Mouse (Mus musculus) neural tube, embryonic 14.5 days (tissue): Measurements from ENCODE around the gene Ifi35. TPM values are rescaled to one million over a fixed set of nuclear protein-coding genes. Genes with fewer than 3 reads are reported as not detected.
"Not testable (repeated sequence)": the region's sequence is repeated elsewhere in the genome, so short reads cannot be mapped to it uniquely, and the experiment has no call there.

Source experiments
- ATAC-seq: fragments of 200-750 bp; cut with Nextera tagmentation; 2 replicates; pipeline ENCODE4 v1.8.0; 2017; ENCODE audit warnings: low read depth, mild to moderate bottlenecking, moderate TSS enrichment, moderate library complexity
- H3K27ac ChIP-seq: fragments of 300-500 bp; sonication (generic); 2 replicates; pipeline ENCODE4 v1.5.1; 2014; ENCODE audit warnings: low read depth, mild to moderate bottlenecking, control low read depth, low read length, moderate library complexity, mixed read lengths
- H3K27me3 ChIP-seq: fragments of 300-500 bp; sonication (generic); 2 replicates; pipeline ENCODE4 v1.6.1; 2014; ENCODE audit warnings: low read length; ENCODE audit not compliant: control insufficient read depth, insufficient read depth
- H3K36me3 ChIP-seq: fragments of 300-500 bp; sonication (generic); 2 replicates; pipeline ENCODE4 v1.6.1; 2014; ENCODE audit warnings: low read length, mixed read lengths; ENCODE audit not compliant: control insufficient read depth, insufficient read depth
- H3K4me1 ChIP-seq: fragments of 300-500 bp; sonication (generic); 2 replicates; pipeline ENCODE4 v1.6.1; 2014; ENCODE audit warnings: low read length; ENCODE audit not compliant: control insufficient read depth, insufficient read depth
- H3K4me2 ChIP-seq: fragments of 300-500 bp; sonication (generic); 2 replicates; pipeline ENCODE4 v1.6.1; 2014; ENCODE audit warnings: mild to moderate bottlenecking, low read depth, low read length, control low read depth
- H3K4me3 ChIP-seq: fragments of 300-500 bp; sonication (generic); 2 replicates; pipeline ENCODE4 v1.5.1; 2014; ENCODE audit warnings: low read depth, low read length, control low read depth, mixed read lengths
- H3K9ac ChIP-seq: fragments of 300-500 bp; sonication (generic); replicated peaks from 2 replicates; pipeline ENCODE4 v1.6.1; 2014; ENCODE audit warnings: low read depth, mild to moderate bottlenecking, control low read depth, low read length, mixed read lengths
- H3K9me3 ChIP-seq: fragments of 300-500 bp; sonication (generic); 2 replicates; pipeline ENCODE4 v1.6.1; 2016; ENCODE audit warnings: low read length; ENCODE audit not compliant: control insufficient read depth
- whole genome bisulfite sequencing: fragments of 180-500 bp; shearing (Covaris S2); extraction: QIAGEN DNeasy Blood & Tissue Kit; methylation state at CpG from one replicate; pipeline ENCODE4 v1.1.7; 2014; 5-methylcytosine and 5-hydroxymethylcytosine counted together
- polyA plus RNA-seq: library from polyadenylated mRNA; unstranded; fragments of >200 nt; fragmentation: Nextera tagmentation; extraction: Ambion mirVana; gene quantifications from 2 replicates; pipeline ENCODE4 v1.2.1, GENCODE M21; 2014

Gene Ifi35
- polyA plus RNA-seq, 1 experiment from 2014 or later = 1.4 TPM

DNA sequence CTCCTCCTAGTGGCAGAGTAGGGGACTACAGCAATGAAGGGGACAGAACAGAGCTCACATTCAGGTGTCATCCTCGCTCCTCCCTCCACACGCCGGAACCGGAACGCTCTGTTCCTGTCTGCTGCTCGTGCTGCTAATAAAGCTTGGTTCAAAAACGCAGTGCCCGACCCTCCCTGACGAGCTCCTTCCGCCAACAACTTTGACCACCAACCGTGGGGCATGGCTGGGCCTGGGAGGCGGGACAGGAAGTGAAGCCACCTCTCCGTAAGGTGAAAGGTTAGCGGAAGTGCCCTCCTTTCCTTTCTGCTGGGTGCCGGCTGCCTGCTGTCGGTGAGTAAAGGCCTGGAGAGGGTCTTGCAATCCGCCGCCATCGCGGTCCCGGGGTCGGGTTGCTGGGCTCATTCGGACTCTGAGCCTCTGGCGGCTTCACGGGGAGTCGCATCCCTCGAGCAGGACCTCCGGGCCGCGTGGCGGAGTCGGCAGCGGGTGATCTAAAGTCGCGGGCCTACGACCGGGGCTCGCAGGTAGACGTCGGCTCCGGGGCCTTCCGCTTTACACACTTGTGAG lies 6.0 kb upstream of the Ifi35 start, which contains the start of gene Rpl27:
Gene Rpl27, plus strand, starts transcription at position 172 of the 567 bp plus-strand sequence.
- H3K27ac ChIP-seq = peak within 1 kb of the TSS; percentile 93
- no peaks in the 10 kb centered on the region; the same call in 1 of the 2 replicates for H3K27me3 ChIP-seq
- H3K9ac ChIP-seq = peak within 1 kb of the TSS; percentile 90
- peaks cover 14% of the 10 kb centered on the region for H3K4me1 ChIP-seq
- WGBS = under 1% methylated on average over 42 of the region's 42 CpGs
- peak within 1 kb of the TSS; percentile 99 for H3K4me2 ChIP-seq
- no peaks in the 10 kb centered on the region for H3K9me3 ChIP-seq
- peak; percentile 98 for ATAC-seq
- peaks cover 18% of the 10 kb centered on the region for H3K36me3 ChIP-seq
- peak within 1 kb of the TSS; percentile 78 for H3K4me3 ChIP-seq

DNA sequence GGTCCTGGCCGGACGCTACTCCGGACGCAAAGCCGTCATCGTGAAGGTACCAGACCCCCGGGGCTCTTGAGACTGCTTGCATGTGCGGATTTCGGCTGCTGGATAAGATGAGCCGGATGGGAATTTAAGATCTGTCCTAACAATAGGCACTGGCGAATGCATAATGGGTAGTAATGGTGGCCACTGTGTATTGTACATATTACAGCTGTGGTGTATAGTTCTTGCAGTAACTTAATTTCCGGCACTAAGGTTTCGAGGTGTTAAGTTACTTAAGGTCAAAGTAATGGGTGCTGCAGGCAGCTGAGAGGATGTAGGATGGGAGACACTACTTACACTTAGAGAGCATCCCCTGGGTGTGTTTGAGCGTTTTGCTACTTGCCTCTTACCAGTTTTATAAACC lies 5.4 kb upstream of the Ifi35 start:
- H3K27ac ChIP-seq = peak overlapping the region; percentile 93
- no peaks in the 10 kb centered on the region for H3K9me3 ChIP-seq
- H3K9ac ChIP-seq = peak overlapping the region; percentile 90
- peak; percentile 7 for ATAC-seq
- H3K27me3 ChIP-seq = no peaks in the 10 kb centered on the region; the same call in 1 of the 2 replicates
- 2% methylated on average over 14 of the region's 14 CpGs for WGBS
- H3K4me3 ChIP-seq = peak overlapping the region; percentile 78
- peaks cover 14% of the 10 kb centered on the region for H3K4me1 ChIP-seq
- H3K36me3 ChIP-seq = peaks cover 18% of the 10 kb centered on the region
- H3K4me2 ChIP-seq = peak overlapping the region; percentile 99

DNA sequence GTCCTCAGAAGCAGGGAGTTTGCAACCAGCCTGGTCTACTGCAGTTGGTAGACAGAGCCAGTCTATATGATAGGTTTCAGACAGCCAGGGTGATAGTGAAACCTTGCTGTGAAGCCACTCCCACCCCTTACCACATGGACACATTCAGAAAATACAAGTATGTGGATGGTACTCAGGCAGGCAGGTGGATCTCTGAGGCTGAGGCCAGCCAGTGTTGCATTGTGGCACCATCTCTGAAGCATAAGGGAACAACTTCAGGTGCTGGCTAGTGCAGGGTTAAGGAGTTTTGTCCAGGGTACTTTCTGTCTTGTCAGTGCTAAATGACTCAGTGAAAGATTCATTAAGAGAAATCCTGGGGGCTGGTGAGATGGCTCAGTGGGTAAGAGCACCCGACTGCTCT lies 1.9 kb upstream of the Ifi35 start:
- 85% methylated on average over 1 of the region's 1 CpGs for WGBS
- H3K27me3 ChIP-seq = no peaks in the 10 kb centered on the region; the same call in 1 of the 2 replicates

GRCm38 (mm10) chr11:101446860-101447259 lies 1.3 kb upstream of the Ifi35 start:
- ATAC-seq = not testable (repeated sequence)
- WGBS = 91% methylated on average over 8 of the region's 8 CpGs

More for the DNA sequence above, 1.9 kb upstream of the Ifi35 start:
- H3K36me3 ChIP-seq = peaks cover 18% of the 10 kb centered on the region
- peaks cover 14% of the 10 kb centered on the region for H3K4me1 ChIP-seq
- no peak overlapping the region for H3K27ac ChIP-seq
- no peak overlapping the region for H3K4me2 ChIP-seq
- no peak overlapping the region for H3K4me3 ChIP-seq
- ATAC-seq = no peak
- no peak overlapping the region for H3K9ac ChIP-seq
- no peaks in the 10 kb centered on the region for H3K9me3 ChIP-seq

GRCm38 (mm10) chr11:101447786-101448185 lies 421 bp upstream of the Ifi35 start:
- Histone ChIP-seq H3K9ac (no peak overlapping the region), H3K27ac (no peak overlapping the region), H3K4me2 (no peak overlapping the region), H3K36me3 (peaks cover 18% of the 10 kb centered on the region), H3K4me3 (no peak overlapping the region), H3K9me3 (no peaks in the 10 kb centered on the region), H3K27me3 (no peaks in the 10 kb centered on the region), H3K4me1 (peaks cover 14% of the 10 kb centered on the region)
- WGBS = 90% methylated on average over 5 of the region's 5 CpGs
- no peak for ATAC-seq

More at GRCm38 (mm10) chr11:101446860-101447259, 1.3 kb upstream of the Ifi35 start:
- not testable (repeated sequence) for H3K27ac ChIP-seq, H3K4me3 ChIP-seq, H3K27me3 ChIP-seq, H3K9me3 ChIP-seq, H3K4me2 ChIP-seq, H3K9ac ChIP-seq
- Histone ChIP-seq H3K36me3 (peaks cover 18% of the 10 kb centered on the region), H3K4me1 (peaks cover 14% of the 10 kb centered on the region)

DNA sequence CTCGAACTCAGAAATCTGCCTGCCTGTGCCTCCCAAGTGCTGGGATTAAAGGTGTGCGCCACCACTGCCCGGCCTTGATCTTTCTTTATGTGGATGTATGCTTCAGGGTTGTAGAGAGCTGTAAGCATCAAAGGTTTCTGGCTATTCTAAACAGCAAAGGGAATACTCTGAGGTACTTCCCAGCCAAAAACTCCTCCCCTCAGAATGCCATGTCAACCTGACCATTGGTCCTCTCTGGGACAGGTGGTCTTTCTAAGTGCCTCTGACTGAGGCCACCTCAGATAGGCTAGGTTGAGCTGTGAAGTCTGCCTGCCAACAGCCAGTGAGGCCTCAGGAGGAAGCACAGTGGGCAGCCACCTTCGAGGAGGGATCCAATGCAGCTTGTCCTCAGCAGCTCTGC lies 692 bp downstream of the Ifi35 start:
- Histone ChIP-seq H3K27me3 (no peaks in the 10 kb centered on the region), H3K9ac (no peak overlapping the region), H3K4me3 (no peak overlapping the region), H3K9me3 (no peaks in the 10 kb centered on the region), H3K4me2 (no peak overlapping the region), H3K27ac (no peak overlapping the region), H3K36me3 (peaks cover 17% of the 10 kb centered on the region), H3K4me1 (peaks cover 5% of the 10 kb centered on the region; the same call in 1 of the 2 replicates)
- WGBS = 91% methylated on average over 4 of the region's 4 CpGs
- ATAC-seq = no peak

GRCm38 (mm10) chr11:101449596-101449995 lies 1.4 kb downstream of the Ifi35 start:
- H3K9ac ChIP-seq, H3K36me3 ChIP-seq, H3K27me3 ChIP-seq, H3K4me1 ChIP-seq, ATAC-seq, H3K27ac ChIP-seq, H3K9me3 ChIP-seq, H3K4me3 ChIP-seq, H3K4me2 ChIP-seq: not testable (repeated sequence)
- WGBS = 92% methylated on average over 4 of the region's 4 CpGs

DNA sequence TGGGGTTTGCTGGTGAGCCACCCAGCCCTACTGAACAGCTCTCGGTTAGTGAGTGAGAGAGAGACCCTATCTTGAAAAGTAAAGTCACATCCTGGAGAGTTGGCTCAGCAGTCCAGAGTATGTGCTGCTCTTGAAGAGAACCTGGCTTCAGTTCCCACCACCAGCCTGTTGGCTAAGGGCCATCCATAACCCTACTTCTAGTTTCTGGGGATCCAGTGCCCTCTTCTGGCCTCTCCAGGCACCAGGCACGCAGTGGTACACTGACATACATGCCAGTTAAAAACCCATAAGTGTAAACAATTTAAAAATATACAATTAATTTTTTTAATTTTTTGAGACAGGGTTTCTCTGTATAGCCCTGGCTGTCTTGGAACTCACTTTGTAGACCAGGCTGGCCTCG lies 2.2 kb downstream of the Ifi35 start:
- Histone ChIP-seq H3K4me2 (no peak overlapping the region), H3K4me1 (no peaks in the 10 kb centered on the region), H3K36me3 (peaks cover 4% of the 10 kb centered on the region), H3K9ac (no peak overlapping the region), H3K9me3 (no peaks in the 10 kb centered on the region), H3K4me3 (no peak overlapping the region), H3K27ac (no peak overlapping the region), H3K27me3 (no peaks in the 10 kb centered on the region)
- WGBS = 80% methylated on average over 3 of the region's 3 CpGs
- no peak for ATAC-seq

GRCm38 (mm10) chr11:101451536-101451935 lies 3.3 kb downstream of the Ifi35 start:
- Histone ChIP-seq H3K4me3 (no peak overlapping the region), H3K27ac (no peak overlapping the region), H3K4me2 (no peak overlapping the region), H3K9me3 (no peaks in the 10 kb centered on the region), H3K9ac (no peak overlapping the region), H3K27me3 (no peaks in the 10 kb centered on the region), H3K4me1 (no peaks in the 10 kb centered on the region), H3K36me3 (no peaks in the 10 kb centered on the region; the same call in 1 of the 2 replicates)
- ATAC-seq = no peak
- WGBS = 91% methylated on average over 10 of the region's 10 CpGs
